Mouse (Mus musculus): ENCODE results near the gene Pfdn6. TPM values are rescaled to one million over a fixed set of nuclear protein-coding genes. Genes with fewer than 3 reads are reported as not detected.
"Not testable (repeated sequence)": the region's sequence is repeated elsewhere in the genome, so short reads cannot be mapped to it uniquely, and the experiment has no call there.

The Pfdn6 gene
- polyA plus RNA-seq, 1 experiment from 2014 or later, result 240 TPM

DNA sequence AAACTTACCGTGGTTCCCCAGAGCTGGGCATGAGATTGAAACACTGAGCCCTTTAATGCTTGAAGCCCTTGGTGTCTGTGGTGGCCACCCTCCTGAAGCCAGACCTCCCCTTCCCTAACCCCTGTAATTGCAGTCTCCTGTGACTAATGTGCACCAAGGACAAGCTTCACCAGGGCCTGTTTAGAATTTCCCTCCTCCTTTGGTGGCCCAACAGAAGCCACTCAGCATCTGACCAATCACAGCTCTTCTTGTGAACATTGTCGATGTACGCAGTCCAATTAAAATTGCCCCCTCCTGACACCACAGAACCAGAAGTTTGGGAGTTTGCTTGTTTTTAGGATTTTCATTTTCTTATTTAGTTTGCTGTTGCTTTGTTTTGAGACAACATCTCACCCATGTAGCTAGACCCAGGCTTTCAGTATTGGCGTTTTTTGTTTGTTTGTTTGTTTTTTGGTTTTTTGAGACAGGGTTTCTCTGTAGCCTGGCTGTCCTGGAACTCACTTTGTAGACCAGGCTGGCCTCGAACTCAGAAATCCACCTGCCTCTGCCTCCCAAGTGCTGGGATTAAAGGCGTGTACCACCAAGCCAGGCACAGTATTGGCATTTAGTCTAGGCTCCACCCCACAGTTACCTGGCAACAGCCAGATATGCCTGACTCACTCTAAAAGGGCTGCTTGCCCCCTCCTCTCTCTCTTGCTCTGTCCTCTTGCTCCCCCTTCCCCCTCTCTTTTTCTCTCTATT, 36.1 kb downstream of the Pfdn6 start:
- 80% methylated on average over 6 of the region's 6 CpGs for WGBS
- H3K4me1 ChIP-seq, result peaks cover 17% of the 10 kb centered on the region
- H3K27ac ChIP-seq (replicated peaks); H3K4me3 ChIP-seq; H3K27me3 ChIP-seq (ENCODE audit: low read depth, poor library complexity, severe bottlenecking); H3K36me3 ChIP-seq; DNase-seq (ENCODE audit: low spot score); H3K9me3 ChIP-seq (replicated peaks): not testable (repeated sequence)

GRCm38 (mm10) chr17:33902491-33902890, 37.7 kb downstream of the Pfdn6 start:
- peaks cover 7% of the 10 kb centered on the region; the same call in 1 of the 2 replicates for H3K27me3 ChIP-seq (ENCODE audit: low read depth, poor library complexity, severe bottlenecking)
- peaks cover 5% of the 10 kb centered on the region for H3K4me1 ChIP-seq
- WGBS, result 85% methylated on average over 7 of the region's 7 CpGs
- no peaks in the 10 kb centered on the region for H3K36me3 ChIP-seq
- DNase-seq (ENCODE audit: low spot score), result no peak
- no peaks in the 10 kb centered on the region for H3K9me3 ChIP-seq (replicated peaks)
- H3K27ac ChIP-seq (replicated peaks), result no peak overlapping the region
- no peak overlapping the region for H3K4me3 ChIP-seq

- H3K27ac ChIP-seq (replicated peaks), result no peak overlapping the region
- peaks cover 5% of the 10 kb centered on the region for H3K4me1 ChIP-seq
- no peaks in the 10 kb centered on the region for H3K9me3 ChIP-seq (replicated peaks)
- DNase-seq (ENCODE audit: low spot score), result no peak
- no peaks in the 10 kb centered on the region for H3K36me3 ChIP-seq
- H3K27me3 ChIP-seq (ENCODE audit: low read depth, poor library complexity, severe bottlenecking), result peaks cover 6% of the 10 kb centered on the region; the same call in 1 of the 2 replicates
- WGBS, result 88% methylated on average over 4 of the region's 4 CpGs
- no peak overlapping the region for H3K4me3 ChIP-seq
These were observed 38.1 kb downstream of the Pfdn6 start for GRCm38 (mm10) chr17:33902079-33902478.

GRCm38 (mm10) chr17:33901653-33902052, 38.5 kb downstream of the Pfdn6 start:
- H3K4me1 ChIP-seq, result peaks cover 5% of the 10 kb centered on the region
- 87% methylated on average over 4 of the region's 4 CpGs for WGBS
- DNase-seq (ENCODE audit: low spot score), result no peak
- H3K27ac ChIP-seq (replicated peaks), result no peak overlapping the region
- H3K9me3 ChIP-seq (replicated peaks), result no peaks in the 10 kb centered on the region
- no peak overlapping the region for H3K4me3 ChIP-seq
- H3K27me3 ChIP-seq (ENCODE audit: low read depth, poor library complexity, severe bottlenecking), result peaks cover 1% of the 10 kb centered on the region; the same call in 1 of the 2 replicates
- H3K36me3 ChIP-seq, result no peaks in the 10 kb centered on the region

- WGBS, result 86% methylated on average over 4 of the region's 4 CpGs
- Histone ChIP-seq H3K27me3 (ENCODE audit: low read depth, poor library complexity, severe bottlenecking) (no peaks in the 10 kb centered on the region), H3K9me3 (replicated peaks) (no peaks in the 10 kb centered on the region), H3K4me1 (peaks cover 5% of the 10 kb centered on the region), H3K4me3 (no peak overlapping the region), H3K36me3 (no peaks in the 10 kb centered on the region), H3K27ac (replicated peaks) (no peak overlapping the region)
- no peak for DNase-seq (ENCODE audit: low spot score)
These were observed 39.2 kb downstream of the Pfdn6 start for GRCm38 (mm10) chr17:33900989-33901314.

DNA sequence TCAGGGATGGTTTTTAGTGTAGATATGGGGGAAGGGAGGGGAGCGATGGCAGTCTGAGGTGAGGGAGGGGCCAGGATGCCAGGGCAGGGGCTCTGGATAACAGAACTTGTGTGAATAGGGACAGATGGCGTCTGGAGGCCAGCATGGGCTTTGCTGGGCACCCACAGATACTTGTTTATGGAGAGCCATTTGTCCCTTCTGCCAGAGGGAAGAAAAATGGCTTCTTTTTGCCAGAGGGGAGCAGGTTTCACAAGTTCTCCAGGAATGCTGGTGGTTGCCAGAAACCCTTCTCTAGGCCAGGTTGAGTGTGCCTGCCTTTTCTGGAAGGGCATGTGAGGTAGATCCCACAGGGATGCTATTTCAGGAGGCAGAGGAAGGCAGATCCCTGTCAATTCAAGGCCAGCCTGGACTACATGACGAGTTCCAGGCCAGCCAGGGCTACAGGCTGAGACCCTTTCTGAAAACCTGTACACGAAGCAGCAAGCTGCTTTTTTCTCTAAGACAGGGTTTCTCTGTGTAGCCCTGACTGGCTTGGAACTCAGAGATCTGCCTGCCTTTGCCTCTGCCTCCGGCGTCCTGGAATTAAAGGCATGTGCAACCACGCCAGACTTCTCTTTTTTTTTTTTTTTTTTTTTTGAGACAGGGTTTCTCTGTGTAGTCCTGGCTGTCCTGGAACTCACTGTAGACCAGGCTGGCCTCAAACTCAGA, 39.7 kb downstream of the Pfdn6 start:
- Histone ChIP-seq H3K9me3 (replicated peaks) (no peaks in the 10 kb centered on the region), H3K36me3 (no peaks in the 10 kb centered on the region), H3K27me3 (ENCODE audit: low read depth, poor library complexity, severe bottlenecking) (no peaks in the 10 kb centered on the region), H3K4me3 (no peak overlapping the region), H3K4me1 (peaks cover 5% of the 10 kb centered on the region), H3K27ac (replicated peaks) (no peak overlapping the region)
- WGBS, result 88% methylated on average over 7 of the region's 7 CpGs
- DNase-seq (ENCODE audit: low spot score), result no peak

DNA sequence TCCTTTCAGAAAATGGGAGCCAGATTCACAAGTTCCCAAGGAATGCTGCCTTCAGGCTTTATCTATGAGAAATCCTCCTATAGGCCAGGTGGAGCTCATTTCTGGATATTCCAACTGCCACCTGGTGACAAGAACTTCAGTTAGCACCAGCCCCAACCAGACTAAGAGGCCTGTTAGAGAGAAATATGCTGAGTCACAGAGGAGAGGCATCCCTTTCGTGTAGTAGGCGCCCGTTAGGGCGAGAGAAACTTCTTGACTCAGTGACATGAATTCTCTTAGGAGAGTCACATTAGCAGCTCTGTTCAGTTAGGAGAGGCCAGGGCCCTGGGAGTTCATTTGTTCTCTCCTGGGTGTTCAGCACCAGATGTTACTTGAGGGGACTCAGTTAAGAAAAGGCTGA, 40.5 kb downstream of the Pfdn6 start:
- no peaks in the 10 kb centered on the region for H3K36me3 ChIP-seq
- peaks cover under 1% of the 10 kb centered on the region; the same call in 1 of the 2 replicates for H3K4me1 ChIP-seq
- no peak overlapping the region for H3K27ac ChIP-seq (replicated peaks)
- no peak overlapping the region for H3K4me3 ChIP-seq
- no peak for DNase-seq (ENCODE audit: low spot score)
- WGBS, result 87% methylated on average over 4 of the region's 4 CpGs
- no peaks in the 10 kb centered on the region for H3K27me3 ChIP-seq (ENCODE audit: low read depth, poor library complexity, severe bottlenecking)
- H3K9me3 ChIP-seq (replicated peaks), result no peaks in the 10 kb centered on the region

DNA sequence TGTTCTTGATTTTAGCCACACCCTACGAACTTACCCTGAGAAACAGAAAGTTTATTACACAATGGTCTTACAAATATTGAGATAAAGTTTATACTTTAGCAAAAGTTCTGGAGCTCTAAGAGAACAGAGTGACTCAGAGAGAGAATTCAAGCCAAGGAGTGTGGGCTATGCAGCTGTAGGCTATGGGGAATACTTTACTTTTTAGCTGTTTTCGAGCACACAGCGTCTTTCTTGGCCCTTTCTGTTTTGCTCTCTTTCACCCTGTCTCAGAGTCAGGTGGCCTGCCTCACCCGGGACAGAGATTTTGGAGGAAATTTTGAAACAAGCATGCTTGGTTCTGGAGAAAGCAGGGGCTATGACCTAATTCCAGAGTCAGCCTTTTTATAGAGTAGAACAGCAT, 42.0 kb downstream of the Pfdn6 start:
- H3K27me3 ChIP-seq (ENCODE audit: low read depth, poor library complexity, severe bottlenecking); H3K36me3 ChIP-seq; DNase-seq (ENCODE audit: low spot score); H3K27ac ChIP-seq (replicated peaks); H3K4me3 ChIP-seq; H3K4me1 ChIP-seq; H3K9me3 ChIP-seq (replicated peaks): not testable (repeated sequence)
- 92% methylated on average over 4 of the region's 4 CpGs for WGBS

GRCm38 (mm10) chr17:33897114-33897794, 42.9 kb downstream of the Pfdn6 start:
- WGBS, result 43% methylated on average over 6 of the region's 6 CpGs
- no peaks in the 10 kb centered on the region for H3K27me3 ChIP-seq (ENCODE audit: low read depth, poor library complexity, severe bottlenecking)
- no peak for DNase-seq (ENCODE audit: low spot score)
- H3K4me1 ChIP-seq, result no peaks in the 10 kb centered on the region
- no peak overlapping the region for H3K4me3 ChIP-seq
- no peaks in the 10 kb centered on the region for H3K36me3 ChIP-seq
- no peak overlapping the region for H3K27ac ChIP-seq (replicated peaks)
- H3K9me3 ChIP-seq (replicated peaks), result no peaks in the 10 kb centered on the region

DNA sequence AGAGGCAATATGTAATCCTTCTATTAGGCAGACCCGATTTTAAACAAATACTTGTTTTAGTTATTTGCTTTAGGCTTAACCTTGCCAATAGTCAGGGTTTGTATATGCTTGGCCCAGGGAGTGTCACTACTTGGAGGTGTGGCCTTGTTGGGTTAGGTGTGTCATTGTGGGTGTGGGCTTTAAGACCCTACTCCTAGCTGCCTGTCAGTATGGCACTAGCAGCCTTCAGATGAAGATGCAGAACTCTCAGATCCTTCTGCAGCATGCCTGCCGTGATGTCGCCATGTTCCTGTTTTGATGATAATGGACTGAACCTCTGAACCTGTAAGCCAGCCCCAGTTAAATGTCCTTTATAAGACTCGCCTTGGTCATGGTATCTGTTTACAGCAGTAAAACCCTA, 47.1 kb downstream of the Pfdn6 start:
- not testable (repeated sequence) for H3K9me3 ChIP-seq (replicated peaks); H3K36me3 ChIP-seq; DNase-seq (ENCODE audit: low spot score); H3K27me3 ChIP-seq (ENCODE audit: low read depth, poor library complexity, severe bottlenecking); H3K27ac ChIP-seq (replicated peaks); H3K4me3 ChIP-seq
- WGBS, result 76% methylated on average over 4 of the region's 4 CpGs
- peaks cover 15% of the 10 kb centered on the region for H3K4me1 ChIP-seq

DNA sequence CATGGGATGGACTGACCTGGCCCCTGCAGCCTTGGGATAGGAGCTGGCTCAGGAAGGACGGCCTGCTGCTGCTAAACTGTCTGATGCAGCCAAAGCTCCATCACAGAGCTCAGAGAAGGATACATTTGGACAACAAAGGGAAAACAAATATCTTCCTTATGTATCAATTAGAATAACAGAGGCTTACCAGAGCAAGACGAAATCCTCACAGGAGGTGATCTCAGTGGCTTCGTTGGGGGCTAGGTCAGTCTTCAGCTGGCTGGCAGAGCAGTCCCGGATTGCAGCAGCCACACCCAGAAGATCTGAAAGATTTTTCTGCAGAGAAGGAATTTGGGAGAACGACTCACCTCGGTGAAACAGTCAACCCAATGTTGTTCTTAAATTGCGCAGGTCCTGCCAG, 47.7 kb downstream of the Pfdn6 start:
- peaks cover 19% of the 10 kb centered on the region for H3K4me1 ChIP-seq
- H3K4me3 ChIP-seq, result no peak overlapping the region
- DNase-seq (ENCODE audit: low spot score), result no peak
- 16% methylated on average over 7 of the region's 7 CpGs for WGBS
- H3K27me3 ChIP-seq (ENCODE audit: low read depth, poor library complexity, severe bottlenecking), result no peaks in the 10 kb centered on the region
- no peaks in the 10 kb centered on the region for H3K9me3 ChIP-seq (replicated peaks)
- no peak overlapping the region for H3K27ac ChIP-seq (replicated peaks)
- H3K36me3 ChIP-seq, result 0 out of 2 replicates have a peak, but pooled peaks cover 4% of the 10 kb centered on the region

DNA sequence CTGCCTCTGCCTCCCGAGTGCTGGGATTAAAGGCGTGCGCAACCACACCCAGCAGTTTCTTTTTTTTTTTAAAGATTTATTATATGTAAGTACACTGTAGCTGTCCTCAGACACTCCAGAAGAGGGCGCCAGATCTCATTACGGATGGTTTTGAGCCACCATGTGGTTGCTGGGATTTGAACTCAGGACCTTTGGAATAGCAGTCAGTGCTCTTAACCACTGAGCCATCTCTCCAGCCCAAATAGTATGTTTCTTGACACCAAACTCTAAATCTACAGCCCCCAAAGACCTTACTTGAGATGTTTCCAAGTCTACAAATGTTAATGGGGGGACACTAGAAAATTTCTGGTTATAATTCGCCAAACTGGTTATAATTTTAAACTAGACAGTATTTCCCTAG, 48.3 kb downstream of the Pfdn6 start:
- not testable (repeated sequence) for H3K27ac ChIP-seq (replicated peaks); DNase-seq (ENCODE audit: low spot score); H3K27me3 ChIP-seq (ENCODE audit: low read depth, poor library complexity, severe bottlenecking); H3K9me3 ChIP-seq (replicated peaks); H3K36me3 ChIP-seq; H3K4me3 ChIP-seq
- H3K4me1 ChIP-seq, result peaks cover 19% of the 10 kb centered on the region
- WGBS, result 70% methylated on average over 6 of the region's 6 CpGs

DNA sequence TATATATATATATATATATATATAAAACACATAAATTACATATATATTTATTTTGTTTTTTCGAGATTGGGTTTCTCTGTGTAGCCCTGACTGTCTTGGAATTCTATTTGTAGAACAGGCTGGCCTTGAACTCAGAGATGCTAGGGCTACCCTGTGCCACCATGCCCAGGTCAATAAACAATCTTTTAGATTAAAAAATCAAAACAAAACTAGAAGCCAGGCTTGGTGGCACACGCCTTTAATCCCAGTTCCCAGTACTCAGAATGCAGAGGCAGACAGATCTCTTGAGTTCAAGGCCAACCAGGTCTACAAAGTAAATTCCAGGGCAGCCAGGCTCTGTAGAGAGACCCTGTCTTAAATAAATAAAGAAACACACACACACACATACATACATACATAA, 48.8 kb downstream of the Pfdn6 start:
- Histone ChIP-seq H3K36me3 (peaks cover 13% of the 10 kb centered on the region), H3K4me1 (peaks cover 19% of the 10 kb centered on the region), H3K4me3 (no peak overlapping the region), H3K27me3 (ENCODE audit: low read depth, poor library complexity, severe bottlenecking) (no peaks in the 10 kb centered on the region), H3K27ac (replicated peaks) (no peak overlapping the region), H3K9me3 (replicated peaks) (no peaks in the 10 kb centered on the region)
- no peak for DNase-seq (ENCODE audit: low spot score)
- WGBS, result 64% methylated on average over 2 of the region's 2 CpGs
